Mouse (Mus musculus): ENCODE results near the gene Sox18. TPM values are rescaled to one million over a fixed set of nuclear protein-coding genes. Genes with fewer than 3 reads are reported as not detected.

Gene Sox18
- polyA plus RNA-seq, 1 experiment, result 47.5 TPM

- Histone ChIP-seq H3K27me3 (ENCODE audit: control insufficient read depth, insufficient read depth, low read length) (no peaks in the 10 kb centered on the region), H3K4me3 (ENCODE audit: extremely low read depth, insufficient read depth, insufficient read length) (no peak overlapping the region), H3K4me1 (ENCODE audit: control insufficient read depth, insufficient read depth, insufficient read length) (no peaks in the 10 kb centered on the region), H3K36me3 (ENCODE audit: control insufficient read depth, insufficient read depth, low read length) (no peaks in the 10 kb centered on the region), H3K27ac (ENCODE audit: insufficient read depth, low read length) (no peak overlapping the region)
- 31% methylated on average over 4 of the region's 4 CpGs for WGBS
- DNase-seq (ENCODE audit: low read depth in 1 of 2, low spot score in 2 of 2), result peak; percentile 35 to 42
- TF ChIP-seq POLR2A (IDR thresholded peaks at IDR 0.05; ENCODE audit: low read depth, low read length) (no peak), CTCF (IDR thresholded peaks at IDR 0.05; ENCODE audit: extremely low read depth, insufficient read depth, insufficient read length, insufficient replicate concordance) (peak; percentile 35; the same call in 1 of the 2 replicates)
These were observed 35.2 kb upstream of the Sox18 start for GRCm38 (mm10) chr2:181706668-181707067.

DNA sequence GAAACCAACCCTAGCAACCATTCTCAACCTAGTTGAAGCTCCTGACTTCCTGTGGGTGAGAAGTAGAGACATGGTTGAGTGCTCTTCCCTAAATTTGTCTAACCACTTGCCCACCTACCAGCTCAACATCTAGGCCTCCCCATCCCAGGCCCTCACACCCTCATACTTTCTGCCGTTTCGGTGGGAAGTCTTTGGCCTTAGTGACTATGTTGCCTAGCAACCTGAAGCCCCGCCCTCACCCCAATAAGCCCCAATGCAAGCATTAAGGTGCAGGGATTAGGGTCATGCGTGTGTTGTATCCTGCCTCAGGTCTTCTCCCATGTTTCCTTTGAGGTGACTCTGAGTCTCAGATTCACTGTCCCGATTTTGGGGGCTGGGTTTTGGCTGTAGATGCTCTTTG lies 26.8 kb upstream of the Sox18 start, which contains the start of gene Lkaaear1:
TSS of gene Lkaaear1 (minus strand) at position 202 of the 400 bp plus-strand sequence.
- Histone ChIP-seq H3K36me3 (ENCODE audit: control insufficient read depth, insufficient read depth, low read length) (no peaks in the 10 kb centered on the region), H3K4me3 (ENCODE audit: extremely low read depth, insufficient read depth, insufficient read length) (no peak within 1 kb of the TSS), H3K27me3 (ENCODE audit: control insufficient read depth, insufficient read depth, low read length) (no peaks in the 10 kb centered on the region), H3K27ac (ENCODE audit: insufficient read depth, low read length) (no peak within 1 kb of the TSS), H3K4me1 (ENCODE audit: control insufficient read depth, insufficient read depth, insufficient read length) (peaks cover 5% of the 10 kb centered on the region; the same call in 1 of the 2 replicates)
- DNase-seq (ENCODE audit: low read depth in 1 of 2, low spot score in 2 of 2), result no peak
- 49% methylated on average over 5 of the region's 5 CpGs for WGBS
- TF ChIP-seq CTCF (IDR thresholded peaks at IDR 0.05; ENCODE audit: extremely low read depth, insufficient read depth, insufficient read length, insufficient replicate concordance) (no peak), POLR2A (IDR thresholded peaks at IDR 0.05; ENCODE audit: low read depth, low read length) (no peak)

DNA sequence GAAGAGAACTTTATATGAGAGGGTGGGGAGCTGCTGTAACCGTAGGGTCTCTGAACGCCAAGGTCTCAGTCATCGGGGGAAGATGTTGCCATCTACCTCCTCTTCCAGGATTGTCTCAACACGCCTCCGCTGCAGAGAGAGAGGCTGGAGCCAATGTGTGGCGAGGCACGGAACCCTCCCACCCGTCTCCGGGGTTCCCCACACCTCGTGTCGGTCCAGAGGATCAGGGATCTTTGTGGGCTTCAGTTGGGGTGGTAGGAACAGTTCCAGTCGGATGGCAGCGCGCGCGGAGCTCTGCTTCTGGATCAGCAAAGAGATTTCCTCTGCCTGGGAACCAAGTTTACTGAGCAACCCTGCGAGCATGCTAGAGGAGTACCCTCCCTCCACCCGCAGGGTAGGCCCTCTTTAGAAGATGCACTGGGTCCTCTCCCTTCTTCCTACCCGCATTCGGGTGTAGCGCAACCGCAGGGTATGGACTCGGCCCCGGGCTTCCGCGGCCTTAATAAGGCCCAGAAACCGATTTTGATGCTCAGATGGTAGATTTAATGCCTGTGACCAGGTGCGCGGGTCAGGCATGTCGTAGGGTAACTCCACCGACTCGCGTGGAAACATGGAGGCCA lies 25.5 kb upstream of the Sox18 start:
- no peak for TF ChIP-seq CTCF (IDR thresholded peaks at IDR 0.05; ENCODE audit: extremely low read depth, insufficient read depth, insufficient read length, insufficient replicate concordance)
- TF ChIP-seq POLR2A (IDR thresholded peaks at IDR 0.05; ENCODE audit: low read depth, low read length), result no peak
- Histone ChIP-seq H3K4me1 (ENCODE audit: control insufficient read depth, insufficient read depth, insufficient read length) (peaks cover 11% of the 10 kb centered on the region; the same call in 1 of the 2 replicates), H3K4me3 (ENCODE audit: extremely low read depth, insufficient read depth, insufficient read length) (no peak overlapping the region), H3K27me3 (ENCODE audit: control insufficient read depth, insufficient read depth, low read length) (no peaks in the 10 kb centered on the region), H3K27ac (ENCODE audit: insufficient read depth, low read length) (no peak overlapping the region), H3K36me3 (ENCODE audit: control insufficient read depth, insufficient read depth, low read length) (no peaks in the 10 kb centered on the region)
- 92% methylated on average over 33 of the region's 33 CpGs for WGBS
- DNase-seq (ENCODE audit: low read depth in 1 of 2, low spot score in 2 of 2), result no peak

GRCm38 (mm10) chr2:181695776-181696175 lies 24.3 kb upstream of the Sox18 start:
- H3K27me3 ChIP-seq (ENCODE audit: control insufficient read depth, insufficient read depth, low read length), result no peaks in the 10 kb centered on the region
- peaks cover 1% of the 10 kb centered on the region; the same call in 1 of the 2 replicates for H3K36me3 ChIP-seq (ENCODE audit: control insufficient read depth, insufficient read depth, low read length)
- peaks cover 19% of the 10 kb centered on the region; the same call in 1 of the 2 replicates for H3K4me1 ChIP-seq (ENCODE audit: control insufficient read depth, insufficient read depth, insufficient read length)
- H3K4me3 ChIP-seq (ENCODE audit: extremely low read depth, insufficient read depth, insufficient read length), result no peak overlapping the region
- no peak overlapping the region for H3K27ac ChIP-seq (ENCODE audit: insufficient read depth, low read length)
- WGBS, result 79% methylated on average over 1 of the region's 1 CpGs
- DNase-seq (ENCODE audit: low read depth in 1 of 2, low spot score in 2 of 2), result no peak
- TF ChIP-seq POLR2A (IDR thresholded peaks at IDR 0.05; ENCODE audit: low read depth, low read length) (no peak), CTCF (IDR thresholded peaks at IDR 0.05; ENCODE audit: extremely low read depth, insufficient read depth, insufficient read length, insufficient replicate concordance) (no peak)

- no peaks in the 10 kb centered on the region for H3K27me3 ChIP-seq (ENCODE audit: control insufficient read depth, insufficient read depth, low read length)
- no peak for DNase-seq (ENCODE audit: low read depth in 1 of 2, low spot score in 2 of 2)
- whole genome bisulfite sequencing, result 82% methylated on average over 3 of the region's 3 CpGs
- H3K27ac ChIP-seq (ENCODE audit: insufficient read depth, low read length), result no peak overlapping the region
- H3K4me3 ChIP-seq (ENCODE audit: extremely low read depth, insufficient read depth, insufficient read length), result no peak overlapping the region
- no peak for TF ChIP-seq POLR2A (IDR thresholded peaks at IDR 0.05; ENCODE audit: low read depth, low read length)
- no peak for TF ChIP-seq CTCF (IDR thresholded peaks at IDR 0.05; ENCODE audit: extremely low read depth, insufficient read depth, insufficient read length, insufficient replicate concordance)
- H3K4me1 ChIP-seq (ENCODE audit: control insufficient read depth, insufficient read depth, insufficient read length), result peaks cover 31% of the 10 kb centered on the region; the same call in 1 of the 2 replicates
- H3K36me3 ChIP-seq (ENCODE audit: control insufficient read depth, insufficient read depth, low read length), result peaks cover 4% of the 10 kb centered on the region; the same call in 1 of the 2 replicates
These were observed 23.1 kb upstream of the Sox18 start for GRCm38 (mm10) chr2:181694581-181694980.

DNA sequence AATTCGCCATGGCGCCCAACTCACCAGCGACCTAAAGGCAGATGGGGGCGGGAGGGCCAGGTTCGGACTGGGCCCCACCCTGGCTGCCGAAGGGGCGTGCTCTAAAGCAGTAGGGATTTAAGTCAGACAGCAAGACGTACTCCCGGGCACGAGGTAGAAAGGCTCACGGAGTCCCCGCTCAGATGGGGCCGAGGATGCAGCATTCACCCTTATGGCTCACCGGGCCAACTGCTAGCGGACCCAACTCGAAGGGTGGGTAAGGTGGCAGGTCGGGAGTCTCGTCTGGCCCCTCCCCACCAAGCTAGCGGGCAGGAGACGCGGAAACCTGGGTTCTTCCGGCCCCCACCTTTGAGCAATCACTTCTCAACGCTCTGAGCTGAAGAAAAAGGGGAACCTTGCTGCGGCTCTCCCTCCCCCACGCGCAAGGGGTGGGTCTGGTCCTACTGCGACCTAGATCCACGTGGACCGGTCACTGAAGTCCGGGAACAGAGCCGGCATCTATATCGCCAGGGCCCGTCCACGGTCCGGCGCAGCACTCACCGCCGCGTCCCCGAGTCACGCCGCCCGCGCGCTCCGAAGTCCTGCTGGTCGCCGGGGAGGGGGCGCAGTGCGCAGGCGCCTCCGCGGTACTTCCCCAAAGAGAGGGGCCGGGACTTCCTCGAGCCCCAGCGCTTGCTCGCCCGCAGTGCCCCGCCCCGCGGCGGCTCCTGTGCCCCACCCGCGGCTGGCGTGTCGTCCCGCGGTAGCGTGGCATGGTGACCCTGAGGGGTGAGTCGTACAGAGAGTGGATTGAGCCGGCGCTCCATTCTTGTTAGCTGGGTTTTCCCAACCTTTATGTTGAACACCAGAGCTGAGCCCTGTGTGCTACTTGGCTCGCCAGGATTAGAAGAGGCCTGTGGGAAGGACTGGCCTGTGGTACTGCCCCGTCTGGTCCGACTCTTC lies 22.2 kb upstream of the Sox18 start, which contains the start of gene Rgs19:
TSS of gene Rgs19 (minus strand) at position 639 of the 942 bp plus-strand sequence.
- H3K27ac ChIP-seq (ENCODE audit: insufficient read depth, low read length), result peak within 1 kb of the TSS; percentile 98

More for the DNA sequence above, 22.2 kb upstream of the Sox18 start, which contains the start of gene Rgs19:
- Histone ChIP-seq H3K4me1 (ENCODE audit: control insufficient read depth, insufficient read depth, insufficient read length) (peaks cover 34% of the 10 kb centered on the region; the same call in 1 of the 2 replicates), H3K27me3 (ENCODE audit: control insufficient read depth, insufficient read depth, low read length) (no peaks in the 10 kb centered on the region), H3K36me3 (ENCODE audit: control insufficient read depth, insufficient read depth, low read length) (peaks cover 12% of the 10 kb centered on the region), H3K4me3 (ENCODE audit: extremely low read depth, insufficient read depth, insufficient read length) (peak within 1 kb of the TSS; percentile 78)
- DNase-seq (ENCODE audit: low read depth in 1 of 2, low spot score in 2 of 2), result peak; percentile 81 to 89
- TF ChIP-seq POLR2A (IDR thresholded peaks at IDR 0.05; ENCODE audit: low read depth, low read length) (peak; percentile 37), CTCF (IDR thresholded peaks at IDR 0.05; ENCODE audit: extremely low read depth, insufficient read depth, insufficient read length, insufficient replicate concordance) (no peak)
- WGBS, result under 1% methylated on average over 75 of the region's 75 CpGs
